Mouse (Mus musculus): ENCODE data around the gene Safb. TPM values are rescaled to one million over a fixed set of nuclear protein-coding genes. Genes with fewer than 3 reads are reported as not detected.
"Not testable (repeated sequence)": the region's sequence is repeated elsewhere in the genome, so short reads cannot be mapped to it uniquely, and the experiment has no call there.

Gene Safb
- total RNA-seq, 2 experiments from 2014 or later = 69.1 to 77.2 TPM

- ATAC-seq (replicated peaks; ENCODE audit: poor library complexity, severe bottlenecking) = no peak
These were observed 24.1 kb downstream of the Safb start for GRCm38 (mm10) chr17:56608699-56609098.

DNA sequence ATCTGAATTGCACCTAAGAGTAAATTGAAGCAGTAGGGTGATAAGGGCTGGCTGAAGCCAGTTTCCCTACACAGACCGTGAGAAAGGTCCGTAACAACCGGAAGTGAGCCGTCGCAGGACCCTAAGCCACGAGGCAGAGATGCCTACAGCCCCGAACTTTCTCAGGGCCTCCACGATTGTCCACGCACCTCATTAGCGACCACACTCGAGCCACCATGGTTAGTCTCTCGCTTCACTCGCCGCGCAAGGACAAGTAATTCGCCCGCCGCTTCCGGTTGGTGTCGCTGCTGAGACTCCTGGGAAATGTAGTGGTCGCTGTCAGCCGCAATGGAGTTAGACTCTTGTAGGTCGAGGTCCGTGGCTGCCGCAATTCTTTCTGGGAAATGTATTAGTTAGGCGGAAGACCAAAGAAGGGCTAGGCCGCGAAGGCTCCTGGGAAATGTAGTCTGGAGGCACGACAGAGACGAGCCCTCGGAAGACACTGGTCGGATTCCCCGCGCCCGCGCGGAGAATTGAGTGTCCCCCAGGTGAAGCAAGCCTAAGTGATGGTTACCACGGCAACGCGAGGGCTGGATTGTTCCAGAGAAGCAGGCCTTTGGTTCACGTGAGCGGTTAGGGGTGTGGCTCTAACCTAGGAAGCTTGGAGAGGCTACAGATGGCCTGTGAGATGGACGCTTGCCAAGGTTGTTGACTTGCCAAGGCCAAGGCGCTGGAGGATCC is 25.0 kb downstream of the Safb start, which contains the start of gene 2410015M20Rik:
Gene 2410015M20Rik (minus strand): TSS at position 320 of the 720 bp plus-strand sequence.
- ATAC-seq (replicated peaks; ENCODE audit: poor library complexity, severe bottlenecking) = peak; percentile 62

DNA sequence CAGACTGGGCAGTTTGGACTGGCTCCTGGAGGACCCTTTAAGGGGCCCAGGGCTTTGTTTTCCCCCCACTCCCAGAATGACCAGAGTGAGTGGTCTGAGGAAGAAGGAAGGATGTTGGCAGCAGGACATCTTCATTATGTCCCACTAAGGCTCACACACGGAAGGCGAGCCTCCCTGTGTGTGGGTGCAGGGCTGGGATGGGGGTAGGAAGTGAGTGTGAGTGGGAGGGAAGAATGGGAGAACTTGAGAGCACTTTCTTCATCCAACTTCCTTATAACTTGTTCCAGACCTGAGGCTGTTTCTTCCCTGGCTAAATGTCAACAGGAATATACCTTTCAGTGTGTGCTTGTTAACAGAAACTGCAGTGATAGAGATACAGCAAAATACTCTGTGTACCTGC is 26.7 kb downstream of the Safb start:
- ATAC-seq (replicated peaks; ENCODE audit: poor library complexity, severe bottlenecking) = no peak

GRCm38 (mm10) chr17:56611861-56612564 is 27.4 kb downstream of the Safb start:
- ATAC-seq (replicated peaks; ENCODE audit: poor library complexity, severe bottlenecking) = peak; percentile 24

- ATAC-seq (replicated peaks; ENCODE audit: poor library complexity, severe bottlenecking) = not testable (repeated sequence)
These were observed 27.9 kb downstream of the Safb start for GRCm38 (mm10) chr17:56612565-56612939.

DNA sequence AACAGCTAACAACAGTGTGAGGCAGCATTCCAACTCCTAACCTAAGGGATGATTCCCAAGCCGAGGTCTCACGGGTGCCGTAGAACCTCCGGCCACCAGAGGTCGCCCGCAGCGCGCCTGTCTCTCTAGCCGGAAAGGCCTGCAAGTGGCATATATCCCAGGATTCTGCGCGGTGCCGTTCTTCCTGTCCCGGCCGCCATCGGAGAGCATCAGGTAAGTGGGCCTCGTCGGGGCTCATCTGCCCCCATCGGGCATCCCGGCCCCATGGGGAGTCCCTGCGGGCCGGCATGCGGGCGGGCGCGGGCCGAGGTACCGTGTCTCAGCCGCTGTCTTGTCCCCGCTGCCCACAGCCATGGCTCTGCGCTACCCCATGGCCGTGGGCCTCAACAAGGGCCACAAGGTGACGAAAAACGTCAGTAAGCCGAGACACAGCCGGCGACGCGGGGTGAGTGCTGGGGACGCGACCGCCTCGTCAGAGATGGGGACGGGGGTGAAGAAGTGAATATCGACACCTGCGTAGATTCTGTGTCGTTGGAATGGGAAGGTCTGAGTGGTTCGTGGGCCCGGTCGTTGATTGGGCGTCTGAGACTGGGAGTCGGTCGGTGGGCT is 28.7 kb downstream of the Safb start, which contains the start of gene Rpl36:
Gene Rpl36 (plus strand): TSS at position 181 of the 609 bp plus-strand sequence.
- ATAC-seq (replicated peaks; ENCODE audit: poor library complexity, severe bottlenecking) = peak; percentile 55

GRCm38 (mm10) chr17:56613893-56614292 is 29.3 kb downstream of the Safb start:
- not testable (repeated sequence) for ATAC-seq (replicated peaks; ENCODE audit: poor library complexity, severe bottlenecking)

- no peak for ATAC-seq (replicated peaks; ENCODE audit: poor library complexity, severe bottlenecking)
These were observed 29.9 kb downstream of the Safb start for GRCm38 (mm10) chr17:56614391-56615135.

DNA sequence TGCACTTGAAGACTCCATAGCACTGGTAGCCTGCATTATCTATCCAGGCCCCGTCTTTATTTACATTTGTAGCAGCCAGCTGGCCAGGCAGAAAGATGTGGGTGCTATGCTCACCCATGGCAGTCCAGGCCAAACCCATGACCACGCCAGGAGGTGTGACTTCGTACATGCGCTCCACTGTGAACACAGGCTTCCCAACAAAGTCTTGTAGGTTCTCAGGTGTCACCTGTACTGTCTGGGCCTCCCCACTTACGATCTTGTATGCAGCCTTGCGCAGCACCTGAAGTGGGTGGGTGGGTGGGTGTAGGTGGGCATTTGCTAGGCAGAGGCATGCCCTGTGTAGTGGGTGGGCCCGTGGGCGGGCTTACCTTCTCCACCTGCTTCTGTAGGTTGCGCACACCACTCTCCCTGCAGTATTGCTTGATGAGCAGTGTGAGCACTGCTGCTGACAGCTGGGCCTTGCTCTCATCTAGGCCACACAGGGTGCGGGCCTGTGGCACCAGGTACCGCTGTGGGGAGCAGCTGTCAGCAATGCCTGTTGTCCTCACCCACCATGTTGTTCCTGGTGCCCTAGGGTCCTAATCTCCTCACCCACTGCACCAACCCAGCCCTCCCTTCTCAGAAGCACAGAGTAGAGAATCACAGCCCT is 30.6 kb downstream of the Safb start:
- ATAC-seq (replicated peaks; ENCODE audit: poor library complexity, severe bottlenecking) = no peak

DNA sequence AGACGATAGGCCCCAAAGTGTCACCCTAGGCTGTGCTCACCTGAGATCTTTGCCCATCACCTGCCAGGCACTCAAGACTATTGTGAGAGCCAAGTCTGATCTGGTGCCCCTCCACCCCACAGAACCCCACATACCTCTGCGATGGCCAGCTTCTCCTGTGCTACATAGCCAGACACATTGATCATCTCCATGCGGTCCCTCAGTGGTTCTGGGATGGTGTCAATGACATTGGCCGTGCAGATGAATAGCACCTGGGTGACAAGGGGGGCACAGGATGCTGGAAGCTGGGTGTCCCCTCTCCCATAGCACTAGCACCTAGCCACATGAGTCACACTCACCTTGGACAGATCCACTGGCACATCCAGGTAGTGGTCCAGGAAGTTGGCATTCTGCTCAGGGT is 31.2 kb downstream of the Safb start:
- ATAC-seq (replicated peaks; ENCODE audit: poor library complexity, severe bottlenecking) = no peak

GRCm38 (mm10) chr17:56616725-56617124 is 32.1 kb downstream of the Safb start:
- no peak for ATAC-seq (replicated peaks; ENCODE audit: poor library complexity, severe bottlenecking)

GRCm38 (mm10) chr17:56617628-56618027 is 33.0 kb downstream of the Safb start:
- no peak for ATAC-seq (replicated peaks; ENCODE audit: poor library complexity, severe bottlenecking)

GRCm38 (mm10) chr17:56625495-56625894 is 40.9 kb downstream of the Safb start:
- ATAC-seq (replicated peaks; ENCODE audit: poor library complexity, severe bottlenecking) = no peak

- ATAC-seq (replicated peaks; ENCODE audit: poor library complexity, severe bottlenecking) = peak; percentile 38
These were observed 41.6 kb downstream of the Safb start for GRCm38 (mm10) chr17:56626260-56626659.

DNA sequence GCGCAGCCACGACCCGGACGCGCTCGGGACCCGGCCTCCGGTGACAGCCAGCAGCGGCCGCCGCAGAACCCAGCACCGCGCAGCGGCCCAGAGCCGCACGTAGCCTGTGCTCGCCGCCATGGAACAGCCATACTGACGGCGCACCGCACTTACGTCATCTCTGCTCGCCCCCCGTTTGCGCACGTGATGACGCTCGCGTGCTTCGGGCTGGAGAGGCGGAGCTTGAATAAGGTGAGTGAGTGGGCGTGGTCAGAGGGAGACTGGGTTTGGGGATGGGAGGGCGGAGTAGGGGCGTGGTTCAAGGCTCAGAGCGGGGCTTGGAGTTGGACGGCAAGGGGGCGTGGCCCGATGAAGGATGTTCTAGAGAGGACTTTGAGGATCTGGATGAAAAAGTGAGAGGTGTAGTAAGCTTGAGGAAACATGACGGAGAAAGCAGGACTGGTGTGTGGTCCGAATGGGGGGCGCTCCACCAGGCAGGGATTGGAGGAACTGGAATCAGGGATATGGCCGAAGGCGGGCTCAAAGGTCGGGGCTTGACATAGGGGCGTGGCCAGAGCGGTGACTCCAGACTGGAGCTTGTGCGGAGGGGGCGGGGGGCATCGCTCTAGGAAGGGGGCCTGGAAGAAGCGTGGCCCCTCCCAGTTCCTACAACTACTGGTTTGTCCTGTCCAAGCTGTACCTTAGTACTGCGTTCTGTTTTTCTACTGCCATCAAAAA is 42.3 kb downstream of the Safb start, which contains the start of gene Lonp1:
Gene Lonp1 (minus strand): TSS at position 134 of the 717 bp plus-strand sequence.
- peak; percentile 81 for ATAC-seq (replicated peaks; ENCODE audit: poor library complexity, severe bottlenecking)

GRCm38 (mm10) chr17:56627530-56628277 is 43.1 kb downstream of the Safb start, which contains the start of gene Catsperd:
TSS of gene Catsperd (plus strand) at chr17:56628143.
- ATAC-seq (replicated peaks; ENCODE audit: poor library complexity, severe bottlenecking) = no peak

GRCm38 (mm10) chr17:56629800-56630781 is 45.5 kb downstream of the Safb start:
- ATAC-seq (replicated peaks; ENCODE audit: poor library complexity, severe bottlenecking) = not testable (repeated sequence)
